Mouse (Mus musculus) layer of hippocampus, postnatal 10 days (tissue): ENCODE results near the gene Itga8. TPM values are rescaled to one million over a fixed set of nuclear protein-coding genes. Genes with fewer than 3 reads are reported as not detected.
A peak's percentile ranks its signal among the peaks of the same experiment; 100 is the strongest.

Source experiments
- DNase-seq, 2 experiments: peaks; one replicate each; pipeline ENCODE4 v3.0.0; 2021; ENCODE audit warnings: low spot score in 2 of 2
- long read RNA-seq: library from polyadenylated mRNA; stranded (forward); transcript quantifications from one replicate; pipeline ENCODE4 v2.0.0, GENCODE M21; 2023
- total RNA-seq, 2 experiments: library from RNA; stranded (reverse); gene quantifications; 2 replicates each; pipeline ENCODE4 v1.2.3; 2021

Itga8 gene
- total RNA-seq, result 10 to 100 TPM; 13.8 to 15.2 TPM
- long read RNA-seq, partial matches to known transcripts, result 2 of 5 reads
- long read RNA-seq, other reads (novel, unspliced or antisense), result 3 of 5 reads

DNA sequence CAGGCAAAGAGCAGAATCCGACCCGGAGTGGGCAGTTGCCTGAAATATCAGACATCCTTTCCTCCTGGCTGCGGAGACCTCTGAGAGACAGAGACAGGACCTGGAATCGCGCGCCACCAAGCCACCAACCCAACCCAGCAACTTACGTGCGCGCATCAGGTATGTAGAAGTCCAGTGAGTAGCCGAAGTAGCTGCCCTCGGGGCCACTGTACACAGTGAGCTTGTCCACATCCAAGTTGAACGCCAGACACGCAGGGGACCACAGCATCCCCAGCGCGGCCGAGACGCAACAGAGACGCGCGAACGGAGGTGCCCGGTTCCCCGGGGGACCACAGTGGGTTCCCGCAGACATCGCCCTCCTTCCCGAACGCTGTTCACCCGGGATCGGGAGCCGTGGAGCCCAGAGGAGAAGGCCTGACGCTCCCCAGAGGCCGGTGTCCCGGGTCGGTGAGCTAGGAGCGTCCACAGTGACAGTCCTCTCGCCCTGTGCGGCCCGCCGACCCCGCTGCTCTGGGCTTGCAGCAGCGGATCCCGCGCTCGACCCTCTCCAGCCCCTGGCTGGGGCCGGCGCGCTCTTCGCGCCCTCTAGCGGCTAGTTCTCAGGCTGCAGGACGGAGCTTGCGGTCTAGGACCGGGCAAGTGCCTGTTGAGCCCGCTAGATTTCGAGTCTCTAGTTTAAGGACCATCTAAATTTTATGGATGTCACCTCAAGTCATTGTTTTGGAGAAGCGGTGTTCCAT, at the start of gene Itga8:
Itga8 (minus strand) TSS at position 492 of the 740 bp plus-strand sequence.
- DNase-seq, result peak; percentile 90 to 93

DNA sequence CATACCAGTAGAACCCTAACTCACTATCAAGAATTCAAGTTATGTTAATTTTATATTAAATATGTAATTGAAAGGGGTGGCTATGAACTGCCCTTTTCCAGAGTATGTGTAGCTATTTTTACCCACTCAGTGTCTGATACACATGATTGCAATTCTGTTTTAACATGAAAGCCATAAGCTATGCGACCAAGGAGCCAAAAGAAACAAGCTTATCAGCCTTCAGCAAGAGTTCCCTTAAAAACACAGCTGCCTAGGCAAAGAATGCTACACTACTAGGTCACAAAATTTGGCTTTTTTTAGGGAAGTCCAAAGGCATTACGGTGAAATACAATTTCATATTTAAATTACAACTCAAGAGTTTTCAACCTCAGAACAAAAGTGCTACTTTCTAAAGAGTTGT, 47.2 kb upstream of the Itga8 start:
- DNase-seq, result no peak

DNA sequence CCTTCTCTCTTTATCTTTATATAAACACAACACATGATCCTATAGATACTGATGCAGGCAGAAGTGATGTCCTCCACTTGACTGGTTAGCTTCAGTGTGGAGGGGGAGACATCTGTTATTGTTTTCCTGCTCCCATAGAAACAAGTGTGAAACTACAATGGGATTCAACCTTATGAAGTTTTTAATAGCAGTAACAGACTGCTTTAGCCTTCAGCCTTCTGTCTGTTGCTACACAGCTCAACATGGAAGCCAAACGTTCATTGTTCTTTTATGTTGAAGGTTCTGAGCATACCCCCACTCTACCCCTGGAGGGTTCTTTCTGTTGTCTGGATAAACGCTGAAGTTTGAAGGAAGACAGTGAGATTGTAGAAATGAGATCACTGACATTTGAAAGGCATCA, 30.2 kb upstream of the Itga8 start:
- peak in 1 of 2 experiments; percentile 23 for DNase-seq

DNA sequence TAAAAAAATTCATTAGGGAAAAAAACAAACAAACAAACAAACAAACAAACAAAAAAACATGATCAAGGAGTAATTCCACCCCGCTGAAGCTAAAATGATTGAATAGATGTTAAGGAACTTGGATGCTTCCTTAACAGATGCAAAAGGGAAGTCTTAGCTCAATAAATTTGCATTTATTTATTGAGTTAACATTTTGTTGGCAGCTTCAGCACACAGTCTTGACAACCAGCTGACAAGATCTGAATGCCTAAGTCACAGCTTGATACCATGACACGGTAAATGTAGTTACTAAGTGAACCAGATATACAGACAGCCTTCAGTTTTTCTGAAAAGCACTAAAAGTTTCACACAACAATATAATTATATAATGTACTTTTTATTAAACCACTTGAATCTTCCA, 27.9 kb upstream of the Itga8 start:
- no peak for DNase-seq

DNA sequence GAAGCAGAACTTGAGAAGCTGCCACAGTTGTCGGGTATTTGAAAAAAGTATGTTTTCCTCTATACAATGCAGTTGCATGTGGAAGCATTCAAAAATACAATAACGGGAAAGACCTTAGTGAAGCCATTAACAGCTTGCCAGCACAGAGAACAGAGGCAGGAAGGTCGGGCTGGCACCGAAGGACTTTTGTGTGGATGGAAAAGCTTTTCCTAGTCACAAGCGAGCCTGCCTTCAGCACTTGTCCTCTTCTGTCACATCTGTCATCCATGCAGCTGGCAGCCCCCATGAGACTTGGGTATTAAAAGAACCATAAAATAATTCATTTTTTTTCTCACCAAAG, 27.3 kb upstream of the Itga8 start:
- no peak for DNase-seq

DNA sequence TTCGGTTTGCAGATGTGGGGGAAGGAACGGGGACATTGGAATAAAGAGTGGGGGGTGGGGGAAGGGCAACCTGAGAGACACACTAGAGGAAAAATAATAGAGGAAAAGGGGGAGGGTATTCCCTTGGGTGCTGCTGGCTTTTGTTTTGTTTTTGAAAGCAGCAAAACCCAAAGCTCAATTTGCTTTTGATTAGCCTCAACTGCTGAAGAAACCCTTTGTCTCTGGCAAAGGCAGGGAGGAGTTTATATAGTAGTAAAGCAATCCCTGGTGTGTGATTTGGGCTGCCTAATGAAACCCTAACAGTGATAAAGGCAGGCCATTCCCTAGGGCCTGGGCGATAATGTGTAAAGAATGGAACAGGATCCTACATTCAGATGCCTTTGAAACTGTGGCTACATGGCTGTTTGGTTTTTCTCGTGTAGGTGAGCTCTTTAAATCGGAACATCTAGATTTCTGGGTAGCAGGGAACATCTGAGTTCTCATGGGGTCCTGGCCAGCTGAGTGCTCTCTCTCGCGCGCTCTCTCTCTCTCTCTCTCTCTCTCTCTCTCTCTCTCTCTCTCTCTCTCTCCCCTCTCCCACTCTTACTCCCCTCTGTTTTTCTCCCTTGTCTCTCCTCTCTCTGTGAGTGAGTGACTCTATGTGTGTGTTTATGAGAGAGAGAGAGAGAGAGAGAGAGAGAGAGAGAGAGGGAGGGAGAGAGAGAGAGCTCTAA, 26.8 kb upstream of the Itga8 start:
- no peak for DNase-seq

DNA sequence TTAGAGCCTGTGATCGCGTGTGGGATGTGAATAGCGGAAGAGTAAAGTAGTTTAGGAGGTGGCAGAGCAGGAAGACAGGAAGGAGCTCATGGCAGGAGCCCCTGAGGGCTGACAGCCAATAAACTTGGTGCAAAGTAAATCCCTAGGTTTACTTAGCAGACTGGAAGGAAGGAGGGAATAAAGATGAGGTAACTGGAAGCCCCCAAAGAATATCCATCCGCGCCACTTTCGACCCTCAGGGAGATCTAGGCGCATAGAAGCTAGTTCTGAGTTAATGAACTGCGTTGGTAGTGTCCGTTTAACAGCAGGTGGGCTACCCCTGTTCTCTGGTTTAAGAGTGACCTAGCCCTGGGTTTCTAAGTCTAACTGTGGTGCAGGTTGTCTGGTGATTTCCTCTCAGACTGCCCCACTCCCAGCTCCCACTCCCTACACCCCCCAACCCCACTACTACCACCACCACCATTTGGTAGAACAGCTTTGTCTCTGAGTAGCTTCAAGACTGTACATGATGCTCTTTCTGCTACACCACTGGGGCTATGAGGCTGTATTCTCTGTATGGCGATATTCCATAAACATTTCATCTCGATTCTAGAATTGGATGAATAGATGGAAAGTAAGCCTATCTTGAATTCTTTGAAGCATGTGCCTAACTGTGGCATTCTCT, 26.1 kb upstream of the Itga8 start:
- DNase-seq, result no peak

DNA sequence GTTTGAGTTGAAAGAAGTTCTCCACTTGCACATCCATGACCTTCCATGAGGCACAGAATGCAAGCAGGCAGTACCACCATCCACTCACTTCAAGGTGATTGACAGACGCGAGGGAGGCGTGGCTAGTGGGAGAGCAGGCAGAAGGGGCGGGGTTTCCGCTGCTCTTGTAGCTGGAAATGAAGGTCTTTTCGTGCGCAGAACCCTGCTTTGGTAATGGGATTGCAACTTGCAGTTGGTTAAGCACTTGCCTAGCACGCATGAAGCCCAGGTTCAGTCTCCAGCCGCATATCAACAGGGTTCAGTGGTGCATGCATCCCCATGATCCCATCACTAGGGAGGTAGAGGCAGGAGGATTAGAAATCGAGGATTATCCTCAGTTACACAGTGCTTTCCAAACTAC, 25.5 kb upstream of the Itga8 start:
- peak in 1 of 2 experiments; percentile 37 for DNase-seq

DNA sequence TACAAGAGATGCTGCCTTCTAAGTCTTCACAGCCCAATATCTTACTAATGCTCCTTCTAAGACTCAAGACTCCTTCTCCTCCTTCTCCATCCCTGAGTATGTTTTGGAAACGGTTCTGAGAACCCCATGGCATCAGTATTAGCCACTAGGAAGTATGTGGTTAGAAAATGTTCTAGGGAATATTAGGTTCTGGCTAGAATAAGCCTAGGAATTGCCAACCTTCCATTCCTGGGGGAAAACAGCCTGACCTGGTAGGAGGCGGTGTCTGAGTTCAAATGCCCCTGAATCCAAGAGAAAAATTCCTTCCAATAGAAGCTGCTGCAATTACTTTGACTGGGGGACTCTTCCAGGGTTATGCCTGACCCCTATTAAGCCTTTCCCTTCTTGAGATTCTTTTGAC, 24.1 kb upstream of the Itga8 start:
- DNase-seq, result no peak

DNA sequence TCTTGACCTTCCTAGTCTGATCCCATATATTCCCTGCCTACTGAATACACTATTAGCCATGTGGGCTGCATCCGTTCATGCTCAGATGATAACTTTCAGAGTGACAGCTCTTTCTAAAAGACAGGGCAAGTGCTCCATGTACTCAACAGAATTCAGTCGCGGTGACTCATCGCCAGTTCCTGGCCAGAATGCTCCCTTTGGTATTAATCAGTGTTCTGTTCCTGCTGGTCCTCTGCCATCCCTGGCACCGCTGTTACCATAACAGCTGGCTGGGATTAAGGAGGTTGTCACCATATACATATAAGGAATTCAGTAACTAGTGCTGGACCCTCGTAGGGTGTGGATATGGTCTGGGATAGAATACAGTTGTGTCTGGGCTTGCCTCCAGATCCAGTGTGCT, 23.7 kb upstream of the Itga8 start:
- DNase-seq, result peak in 1 of 2 experiments; percentile 36

DNA sequence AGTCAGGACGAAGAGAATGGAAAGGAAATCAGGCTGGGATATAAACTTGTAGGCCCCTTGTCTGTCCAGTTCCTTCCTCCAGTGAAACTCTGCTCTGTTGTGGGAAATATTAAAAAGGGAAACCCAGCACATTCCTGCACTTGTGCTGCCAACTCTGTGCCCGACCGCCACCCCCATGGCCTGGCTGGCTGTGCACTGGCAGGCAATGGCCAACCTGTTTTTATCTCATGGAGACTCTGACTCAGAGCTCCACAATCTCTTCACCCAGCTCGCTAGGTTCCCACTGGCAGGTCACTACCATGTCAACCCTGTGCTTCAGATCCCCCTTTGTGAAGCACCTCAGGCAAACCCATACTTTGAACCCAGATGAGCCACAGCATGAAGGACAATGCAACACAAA, 19.2 kb upstream of the Itga8 start:
- DNase-seq, result no peak

DNA sequence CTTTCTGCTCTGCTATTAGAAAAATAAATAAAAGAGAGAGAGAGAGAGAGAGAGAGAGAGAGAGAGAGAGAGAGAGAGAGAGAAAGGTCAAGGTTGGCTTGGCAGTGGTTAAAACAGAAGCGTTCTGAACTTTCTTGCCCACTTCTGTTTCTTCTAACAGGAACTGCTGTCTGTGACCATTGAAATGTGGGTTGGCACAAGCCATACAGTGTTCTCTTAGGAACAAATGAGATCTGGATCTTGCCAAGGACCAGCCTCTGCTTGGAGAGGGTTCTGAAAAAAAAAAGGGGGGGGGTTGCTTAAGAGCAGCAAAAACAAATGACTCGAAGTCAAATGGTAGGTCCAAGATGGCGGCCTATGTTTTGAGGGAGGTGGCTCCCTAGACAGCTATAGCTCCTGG, 17.0 kb upstream of the Itga8 start:
- no peak for DNase-seq

DNA sequence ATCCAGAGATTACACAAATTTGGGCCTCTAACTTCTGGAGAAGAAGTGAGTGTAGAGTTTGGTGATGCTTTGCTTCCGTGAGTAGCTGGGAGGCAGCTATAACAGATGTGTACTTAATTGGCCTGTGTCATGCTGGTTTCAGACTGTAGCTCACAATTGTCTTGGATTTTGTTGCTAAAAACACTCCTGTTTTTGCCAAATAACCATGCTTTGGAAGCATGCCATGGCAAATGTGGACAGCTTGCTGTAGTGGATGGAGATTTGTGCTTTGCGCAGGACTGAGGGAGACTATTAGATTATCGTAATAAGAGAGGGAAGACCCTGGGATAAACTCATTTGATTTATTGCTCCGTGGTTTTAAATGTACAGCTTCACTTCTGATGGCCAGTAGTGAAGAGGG, 16.3 kb upstream of the Itga8 start:
- no peak for DNase-seq

DNA sequence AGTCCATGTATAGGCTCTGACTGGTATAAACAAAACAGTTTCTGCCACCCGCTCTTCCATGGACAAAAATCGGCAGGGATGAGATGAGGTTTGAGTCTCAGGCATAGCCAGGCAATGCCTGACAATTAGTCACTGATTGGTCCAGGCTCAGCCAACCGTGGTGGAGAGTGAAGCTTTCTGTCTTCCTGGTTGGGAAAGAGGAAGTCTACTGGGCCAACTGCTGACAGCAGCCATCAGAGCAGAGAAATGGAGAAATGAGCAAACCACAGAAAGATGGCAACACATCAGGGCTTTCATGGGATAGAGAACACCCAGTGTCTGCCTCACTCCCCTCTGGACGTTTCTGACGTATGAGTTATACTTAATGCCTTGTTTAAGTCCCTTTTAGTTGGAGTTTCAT, 15.6 kb upstream of the Itga8 start:
- no peak for DNase-seq

DNA sequence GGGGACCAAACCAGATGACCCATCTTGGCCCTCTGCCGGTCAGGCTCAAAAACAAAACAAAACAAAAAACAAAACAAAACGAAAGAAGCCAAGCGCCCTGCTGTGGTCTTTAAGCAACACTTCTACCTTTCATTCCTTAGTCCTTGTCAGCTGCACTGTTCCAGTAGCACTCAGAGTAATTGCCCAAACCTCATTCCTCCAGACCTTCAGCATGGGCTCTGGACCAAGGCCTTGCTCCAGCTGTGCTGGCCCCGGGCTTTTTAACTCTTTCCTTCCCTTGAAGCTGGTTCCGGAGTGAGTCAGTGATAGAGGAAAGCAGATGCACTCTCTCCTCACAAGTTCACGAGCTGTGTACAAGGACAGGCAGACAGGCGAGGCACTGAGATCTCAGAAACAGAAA, 14.6 kb upstream of the Itga8 start:
- no peak for DNase-seq

DNA sequence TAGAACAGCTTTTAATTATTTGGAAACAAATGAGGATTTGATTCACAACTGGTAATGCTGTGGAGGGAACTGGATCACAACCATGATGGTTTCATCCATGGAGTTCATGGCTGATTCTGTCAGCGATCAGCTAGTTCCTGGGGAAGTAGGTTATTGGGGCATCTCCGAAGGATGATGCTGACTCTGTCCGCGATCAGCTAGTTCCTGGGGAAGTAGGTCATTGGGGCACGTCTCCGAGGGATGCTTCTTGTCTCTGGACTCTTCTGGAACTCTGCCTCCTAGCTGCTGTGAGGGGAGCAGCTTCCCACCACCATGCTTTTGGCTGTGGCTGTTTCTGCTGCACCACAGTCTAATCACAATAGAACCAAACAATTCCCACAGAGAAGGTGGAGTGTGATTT, 12.3 kb upstream of the Itga8 start:
- DNase-seq, result no peak

DNA sequence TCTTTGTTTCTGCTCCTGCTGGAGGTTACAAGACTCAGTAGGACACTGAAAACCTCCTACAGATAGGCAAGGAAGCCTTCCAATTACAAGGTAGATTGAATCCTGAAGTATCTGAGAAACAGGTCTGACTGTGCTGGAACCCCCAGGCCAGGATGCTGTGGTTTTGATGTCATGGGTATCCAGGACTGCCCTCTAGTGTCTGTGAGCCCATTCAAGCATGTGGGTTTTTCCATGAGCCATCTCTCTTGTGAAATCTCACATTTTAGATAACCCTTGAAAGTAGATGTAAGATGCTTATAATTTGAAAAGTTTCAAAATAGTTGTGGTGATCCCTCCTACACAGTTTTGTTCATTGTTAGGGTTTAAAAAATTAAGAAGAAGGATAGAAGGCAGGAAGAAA, 6.7 kb upstream of the Itga8 start:
- no peak for DNase-seq

DNA sequence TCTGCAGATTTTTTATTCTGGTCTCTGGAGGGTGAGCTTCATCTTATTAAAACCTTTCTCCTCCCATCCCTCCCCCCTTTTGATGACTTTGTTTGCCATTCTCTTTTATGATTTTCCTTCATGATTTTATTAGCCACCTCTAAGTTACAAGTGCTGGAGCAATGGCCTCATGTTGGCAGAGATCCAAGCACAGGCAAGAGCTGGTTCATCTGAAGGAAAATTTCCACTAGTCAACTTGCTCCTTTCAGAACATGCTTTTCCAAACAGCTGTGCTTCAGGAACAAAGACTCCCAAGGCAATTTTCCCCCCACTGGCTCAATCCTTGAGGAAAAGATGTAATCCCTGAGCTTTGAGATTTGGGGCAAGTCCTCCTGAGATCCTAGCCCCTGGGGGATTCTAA, 5.6 kb upstream of the Itga8 start:
- no peak for DNase-seq

DNA sequence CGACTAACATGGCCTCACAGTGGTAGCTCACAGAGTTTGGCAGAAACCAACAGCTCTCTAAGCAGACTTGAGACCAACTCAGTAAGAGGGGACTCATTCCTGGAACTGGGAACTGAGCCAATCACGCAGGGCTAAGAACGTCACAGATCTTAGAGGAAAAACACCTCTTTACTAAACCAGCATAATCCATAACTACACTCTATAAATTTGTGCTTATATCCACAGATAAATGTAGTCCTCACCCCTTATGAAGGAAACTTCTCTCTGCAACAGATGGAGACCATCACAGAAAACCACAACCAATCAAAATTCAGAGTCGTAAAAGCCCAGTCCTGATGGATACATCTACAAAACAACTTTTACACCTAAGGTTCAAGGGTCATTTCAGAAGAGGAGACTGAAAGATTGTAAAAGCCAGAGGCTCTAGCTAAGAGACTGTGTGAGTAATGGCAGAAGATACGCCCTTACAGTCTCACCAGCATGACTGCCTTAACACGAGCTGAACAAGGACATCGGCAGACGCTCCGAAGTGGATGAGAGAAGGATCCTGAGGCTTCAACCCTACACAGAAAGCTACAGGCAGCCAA, 3.4 kb upstream of the Itga8 start:
- no peak for DNase-seq

DNA sequence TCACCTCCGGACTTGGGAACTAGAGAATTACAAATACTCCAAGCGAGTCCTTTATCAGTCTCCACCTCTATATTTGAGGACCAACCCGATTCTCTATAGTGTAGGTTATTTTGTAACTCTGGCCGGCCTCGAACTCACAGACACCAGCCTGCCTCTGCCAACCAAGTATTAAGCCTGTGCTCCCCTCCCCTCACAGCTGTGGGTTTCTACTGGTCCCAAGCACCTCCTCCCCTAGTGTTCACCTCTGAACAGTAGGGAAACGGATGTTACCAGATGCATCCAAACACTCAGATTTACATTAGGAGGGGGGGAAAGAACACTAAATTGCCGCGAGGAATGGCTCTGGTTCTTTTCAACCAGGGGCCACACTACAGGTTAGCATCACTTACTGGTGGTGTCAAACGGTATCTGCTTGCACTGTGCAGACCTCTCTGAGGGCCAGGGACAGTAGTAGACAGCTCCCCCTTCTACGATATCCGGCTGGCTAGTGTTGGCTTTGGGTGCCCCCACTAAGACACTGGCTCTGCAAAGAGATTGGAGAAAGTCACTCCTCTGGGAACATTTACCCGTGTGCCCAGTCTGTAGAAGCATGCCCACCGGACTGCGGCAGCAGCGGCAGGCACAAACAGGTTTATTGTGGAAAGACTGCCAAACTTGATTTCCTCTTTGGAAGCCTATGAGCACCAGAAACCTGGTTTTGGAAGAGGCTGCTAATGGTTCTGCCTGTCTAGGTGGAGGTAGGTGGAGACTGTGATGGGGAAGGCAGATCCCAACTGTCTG, 1.1 kb downstream of the Itga8 start:
- DNase-seq, result no peak

DNA sequence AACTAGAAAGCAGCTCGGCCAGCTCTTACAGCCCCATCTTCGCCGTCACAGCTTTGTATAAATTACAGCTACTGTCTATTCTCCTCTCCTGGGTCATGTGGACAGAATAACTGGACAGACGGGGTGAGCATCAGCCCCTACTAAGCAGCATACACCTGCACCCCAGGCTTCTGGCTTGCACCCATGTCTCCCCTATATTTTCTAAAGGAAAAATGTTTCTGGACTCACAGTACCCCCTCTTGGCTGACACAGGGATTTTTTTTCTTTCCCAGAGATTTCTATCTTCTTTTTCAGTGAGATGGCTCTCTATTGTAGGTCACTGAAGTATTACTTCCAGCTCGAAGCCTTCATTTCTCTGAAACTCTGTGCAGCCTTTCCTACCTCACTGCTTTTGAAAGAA, 4.4 kb downstream of the Itga8 start:
- DNase-seq, result no peak
